Mouse (Mus musculus) heart, adult 2 months (tissue): Measurements from ENCODE around the gene Tbc1d2b.

Source experiments
- CTCF ChIP-seq: fragments of 200-600 bp; IDR thresholded peaks from 2 replicates; pipeline ENCODE4 v1.8.1; 2022; ENCODE audit warnings: antibody characterized with exemption, mild to moderate bottlenecking, moderate library complexity
- POLR2A ChIP-seq: fragments of 200-500 bp; IDR thresholded peaks from 2 replicates; pipeline ENCODE4 v1.6.1; 2011; ENCODE audit warnings: mild to moderate bottlenecking, low read depth, low read length, control low read depth; ENCODE audit not compliant: insufficient read depth

- TF ChIP-seq POLR2A (no peak), CTCF (no peak)
Observed at GRCm38 (mm10) chr9:90249036-90249435, 21.6 kb downstream of the Tbc1d2b start.
